Mouse (Mus musculus) testis, adult 2 months (tissue): ENCODE measurements around the gene Tmem243.

ENCODE experiments used
- CTCF ChIP-seq: fragments of 200-500 bp; IDR thresholded peaks from 2 replicates; pipeline ENCODE4 v1.5.1; 2012; ENCODE audit warnings: low read depth, mild to moderate bottlenecking, inconsistent platforms, low read length, moderate library complexity; ENCODE audit not compliant: control insufficient read depth, insufficient read depth, insufficient replicate concordance
- POLR2A ChIP-seq: fragments of 200-500 bp; IDR thresholded peaks from 2 replicates; pipeline ENCODE4 v1.6.1; 2012; ENCODE audit warnings: low read depth, mild to moderate bottlenecking, inconsistent platforms, low read length, moderate library complexity; ENCODE audit not compliant: control insufficient read depth

- TF ChIP-seq CTCF: no peak
- TF ChIP-seq POLR2A: no peak
Observed at GRCm38 (mm10) chr5:9064217-9064616, 36.3 kb upstream of the Tmem243 start.
